Mouse (Mus musculus) cerebellum, adult 9-11 months (tissue): ENCODE measurements at regions not wholly inside any gene's neighbourhood (a gene's known extent, or its start where the extent isn't known, plus 50 kb on each side); places are given as distances from the start of the nearest gene placed in this dataset.

Source experiments
- DNase-seq: peaks from one replicate; pipeline ENCODE4 v3.0.0; 2022

GRCm38 (mm10) chr3:38034138-38034537 lies 309.8 kb upstream of the Gm5148 start:
- no peak for DNase-seq

- DNase-seq: no peak
These were observed 290.5 kb upstream of the Gm5148 start for GRCm38 (mm10) chr3:38014768-38015167.

- no peak for DNase-seq
These were observed 284.9 kb upstream of the Gm5148 start for GRCm38 (mm10) chr3:38009168-38009567.

DNA sequence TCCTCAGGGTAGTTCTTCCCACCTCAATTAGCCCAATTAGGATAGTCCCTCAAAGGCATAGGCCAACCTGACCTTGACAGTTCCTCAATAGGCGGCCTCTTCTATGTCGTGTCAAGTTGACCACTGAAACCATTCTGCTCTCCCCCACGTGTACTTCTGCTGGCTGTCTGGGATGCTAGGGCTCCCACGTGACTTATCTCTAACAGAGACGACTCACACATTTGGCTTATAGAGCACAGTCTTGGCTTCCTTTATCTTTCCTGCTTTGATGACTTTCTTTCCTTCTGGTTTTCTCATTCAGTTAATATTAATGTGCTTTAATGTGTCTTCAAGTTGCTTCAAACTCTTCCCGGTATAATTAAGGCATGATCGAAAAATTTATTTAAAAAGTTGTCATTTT lies 284.0 kb upstream of the Gm5148 start:
- no peak for DNase-seq

DNA sequence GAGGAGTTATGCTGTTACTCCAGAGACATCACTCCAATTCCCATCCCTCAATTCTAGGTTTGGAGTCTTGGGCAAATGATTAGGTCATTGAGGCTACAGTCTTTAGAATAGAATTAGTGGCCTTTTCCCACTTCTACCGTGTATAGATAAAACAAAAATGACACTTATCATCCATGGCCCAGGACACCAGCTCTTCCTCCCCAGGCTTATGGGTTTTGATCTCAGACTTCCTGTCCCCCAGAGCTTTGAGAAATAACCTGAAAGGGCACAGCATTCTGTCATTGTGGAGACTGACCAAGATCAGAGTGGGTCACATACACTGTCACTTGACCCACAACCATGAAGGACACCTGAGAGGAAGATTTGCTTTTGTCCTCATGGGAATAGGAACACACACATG lies 283.3 kb upstream of the Gm5148 start:
- DNase-seq: no peak

GRCm38 (mm10) chr3:38002275-38002674 lies 278.0 kb upstream of the Gm5148 start:
- DNase-seq: no peak

GRCm38 (mm10) chr3:37999779-38000178 lies 275.5 kb upstream of the Gm5148 start:
- no peak for DNase-seq

- no peak for DNase-seq
These were observed 273.7 kb upstream of the Gm5148 start for GRCm38 (mm10) chr3:37997998-37998397.

DNA sequence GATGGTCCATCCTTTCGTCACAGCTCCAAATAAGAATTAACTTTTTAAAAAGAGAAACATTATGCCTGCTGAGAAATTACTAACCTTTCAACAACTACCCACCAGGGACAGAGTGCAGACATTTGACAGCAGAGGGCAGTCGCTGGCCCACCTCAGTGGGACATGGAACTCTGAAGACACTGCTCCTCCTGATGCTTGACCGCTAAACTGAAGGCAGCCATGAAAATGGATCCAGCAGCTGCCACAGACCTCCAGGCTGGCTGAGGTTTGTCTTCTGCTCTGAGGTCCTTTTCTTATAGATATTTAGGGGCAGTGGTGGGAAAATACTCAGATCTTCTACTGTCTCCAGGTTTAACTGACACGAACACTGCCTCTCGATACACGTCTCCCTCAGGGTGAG lies 265.7 kb upstream of the Gm5148 start:
- DNase-seq: no peak

GRCm38 (mm10) chr3:37987775-37988505 lies 263.6 kb upstream of the Gm5148 start:
- no peak for DNase-seq

- no peak for DNase-seq
These were observed 262.9 kb upstream of the Gm5148 start for GRCm38 (mm10) chr3:37987007-37987774.

- DNase-seq: no peak
These were observed 260.4 kb upstream of the Gm5148 start for GRCm38 (mm10) chr3:37984706-37985105.

DNA sequence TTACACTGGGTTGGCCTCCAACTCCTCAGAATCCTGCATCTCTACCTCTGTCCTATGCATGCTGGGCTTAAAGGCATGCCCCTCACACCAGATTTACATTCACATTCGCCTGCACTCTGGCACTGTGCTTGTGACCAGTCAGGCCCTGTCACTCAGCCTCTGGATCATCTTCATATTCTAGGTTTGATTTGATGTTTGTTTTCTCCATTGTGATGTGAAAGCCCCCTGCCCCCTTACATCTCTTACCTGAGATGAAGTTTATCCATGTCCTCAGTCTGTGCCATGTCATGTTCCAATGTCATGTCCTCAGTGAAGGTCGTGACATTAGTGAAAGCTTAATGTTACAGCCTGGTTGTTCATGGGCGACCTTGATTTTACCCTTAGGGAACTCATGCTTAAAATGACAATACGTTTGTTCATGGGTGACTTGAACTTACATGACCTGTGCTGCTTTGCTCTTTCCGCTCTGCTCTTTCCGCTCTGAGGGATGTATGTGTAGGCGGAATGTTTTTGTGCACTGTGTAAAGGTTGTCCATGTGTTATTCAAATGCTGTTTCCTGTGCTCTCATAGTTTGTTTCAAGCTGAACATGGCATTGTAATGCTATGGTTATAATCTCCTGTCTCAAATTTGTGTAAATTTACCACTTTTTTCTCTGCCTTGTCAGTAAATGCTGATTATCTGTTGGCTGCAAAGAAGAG lies 257.3 kb upstream of the Gm5148 start:
- no peak for DNase-seq

- no peak for DNase-seq
These were observed 255.6 kb upstream of the Gm5148 start for GRCm38 (mm10) chr3:37979871-37980270.

DNA sequence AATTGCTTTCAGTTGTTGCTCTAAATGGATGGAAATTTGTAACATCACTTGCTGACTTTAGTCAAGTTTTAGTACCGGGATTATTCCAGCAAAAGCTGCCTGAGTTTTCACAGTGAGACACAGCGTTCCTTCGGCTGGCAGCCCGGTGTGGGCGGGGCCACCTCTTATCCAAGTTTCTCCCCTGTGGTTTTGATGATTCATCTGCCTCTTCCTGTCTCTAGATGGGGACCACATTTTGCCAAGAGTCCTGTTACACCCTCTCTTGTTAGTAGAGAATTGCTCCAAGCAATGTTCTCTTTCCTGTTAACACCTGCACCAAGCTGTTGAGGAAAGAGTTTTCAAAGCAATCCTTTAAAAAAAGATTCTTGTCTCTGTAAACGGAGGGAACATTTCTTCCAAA lies 254.2 kb upstream of the Gm5148 start:
- peak; percentile 16 for DNase-seq

GRCm38 (mm10) chr3:37977453-37977852 lies 253.2 kb upstream of the Gm5148 start:
- no peak for DNase-seq

DNA sequence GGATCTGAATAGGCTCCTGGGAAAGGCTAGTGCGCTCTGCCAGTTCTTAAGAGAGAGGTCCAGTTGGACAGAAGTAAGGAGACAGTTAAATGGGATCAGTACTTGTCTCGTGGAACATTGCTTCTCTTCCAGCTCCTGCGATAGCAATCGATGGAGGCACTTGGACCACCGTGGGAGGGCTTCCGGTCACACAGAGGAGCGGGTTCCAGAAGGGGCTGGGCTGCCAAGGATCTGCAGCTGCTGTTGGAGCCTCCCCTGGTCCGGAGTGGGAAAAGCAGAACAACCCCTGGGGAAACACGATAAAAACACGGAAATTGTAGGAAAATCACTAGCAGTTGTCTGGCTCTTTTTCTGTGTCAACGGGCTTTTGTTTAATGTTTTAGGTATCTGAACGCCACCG lies 252.3 kb upstream of the Gm5148 start:
- peak; percentile 7 for DNase-seq

DNA sequence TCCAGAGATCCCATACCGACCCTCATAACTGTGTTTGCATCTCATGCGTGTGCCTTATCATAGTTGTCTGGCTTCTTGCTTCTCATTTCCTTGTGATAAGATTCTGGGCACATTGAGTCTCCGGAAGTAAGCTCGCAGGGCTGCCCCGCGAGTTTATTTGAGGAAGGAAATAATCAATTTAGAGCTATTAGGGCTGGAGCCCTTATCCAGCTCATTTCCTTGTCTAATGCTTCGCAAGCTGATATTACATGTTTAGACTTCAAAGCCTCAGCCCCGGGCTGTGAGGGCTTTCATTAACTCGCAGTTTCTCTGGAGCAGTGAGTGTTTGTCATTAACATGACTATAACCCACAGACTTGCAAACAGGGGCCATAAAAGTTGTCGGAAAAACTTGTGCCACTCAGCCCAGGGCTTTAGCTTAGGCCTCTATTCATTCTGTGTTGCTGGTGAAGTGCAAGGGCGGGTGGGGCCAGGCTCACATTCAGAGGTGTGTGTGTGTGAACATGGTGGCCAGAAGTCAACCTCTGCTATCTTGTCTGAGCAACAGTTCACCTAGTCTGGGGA lies 251.0 kb upstream of the Gm5148 start:
- DNase-seq: no peak

- DNase-seq: no peak
These were observed 248.6 kb upstream of the Gm5148 start for GRCm38 (mm10) chr3:37972931-37973330.

DNA sequence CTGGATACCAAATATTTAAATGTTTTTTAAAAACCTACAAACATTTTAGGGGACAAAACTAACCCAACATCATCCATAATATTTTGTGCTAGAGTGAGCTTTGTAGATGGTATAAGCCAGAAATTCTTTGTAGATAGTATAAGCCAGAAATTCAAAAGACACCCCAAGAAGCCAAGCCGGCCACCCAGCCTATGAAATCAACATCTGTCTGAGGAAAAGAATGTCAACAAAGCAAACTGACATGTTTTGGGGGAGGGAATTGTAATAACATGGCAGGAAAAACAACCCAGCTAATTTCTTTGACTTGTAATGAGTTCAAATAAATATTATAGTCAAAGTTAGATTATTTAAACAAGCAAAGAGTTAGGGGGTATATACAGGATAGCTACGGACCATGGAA lies 246.9 kb upstream of the Gm5148 start:
- DNase-seq: no peak

DNA sequence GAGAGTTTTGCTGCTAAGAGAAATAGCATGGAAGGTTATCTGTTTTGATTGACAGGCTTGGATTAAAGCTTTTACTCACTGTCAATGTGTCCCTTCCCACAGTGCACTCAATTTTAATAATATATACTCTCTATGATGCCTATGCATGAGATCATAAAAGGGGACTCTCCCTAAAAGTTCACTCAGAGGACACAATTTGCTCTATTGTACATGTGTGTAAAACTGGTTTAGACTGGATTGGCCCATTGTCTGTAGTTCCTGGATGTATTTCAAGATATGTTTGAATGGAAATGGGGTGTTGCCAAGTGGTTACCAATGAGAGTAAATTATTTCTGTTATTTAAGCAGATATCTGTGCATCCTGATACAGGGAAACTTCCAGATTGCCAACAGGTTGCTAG lies 244.4 kb upstream of the Gm5148 start:
- no peak for DNase-seq

- no peak for DNase-seq
These were observed 240.9 kb upstream of the Gm5148 start for GRCm38 (mm10) chr3:37965221-37965620.

DNA sequence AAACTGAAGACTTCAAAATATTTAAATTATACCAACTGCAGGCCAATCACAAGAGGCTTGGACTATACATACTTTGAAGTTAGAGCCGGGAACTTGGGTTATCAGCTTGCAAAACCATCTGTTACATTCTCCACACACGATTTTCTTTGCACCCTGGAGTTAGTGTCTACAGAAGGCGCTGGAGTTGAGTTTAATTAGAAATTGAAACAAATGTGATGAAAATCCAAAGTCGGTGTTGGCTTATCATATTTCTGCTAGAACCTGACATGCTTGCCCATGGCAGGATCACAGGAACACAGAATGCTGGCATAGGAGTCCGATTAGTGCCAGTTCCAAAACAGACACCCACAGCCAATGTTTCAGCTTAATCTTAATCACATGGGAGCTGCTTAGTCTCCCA lies 239.8 kb upstream of the Gm5148 start:
- DNase-seq: no peak

- no peak for DNase-seq
These were observed 238.5 kb upstream of the Gm5148 start for GRCm38 (mm10) chr3:37962811-37963210.
